Mouse (Mus musculus) ES-Bruce4 (cell line): Measurements from ENCODE around the gene Tnrc6c. TPM values are rescaled to one million over a fixed set of nuclear protein-coding genes. Genes with fewer than 3 reads are reported as not detected.

ENCODE experiments used
- H3K27ac ChIP-seq: 2 replicates; pipeline ENCODE4 v1.5.1; 2012; ENCODE audit warnings: low read length, inconsistent platforms; ENCODE audit not compliant: insufficient read depth
- H3K27me3 ChIP-seq: 2 replicates; pipeline ENCODE4 v1.6.1; 2012; ENCODE audit warnings: mild to moderate bottlenecking, low read length, inconsistent platforms; ENCODE audit not compliant: control insufficient read depth, poor library complexity, insufficient read depth, severe bottlenecking
- H3K36me3 ChIP-seq: 2 replicates; pipeline ENCODE4 v1.6.1; 2012; ENCODE audit warnings: inconsistent platforms, mild to moderate bottlenecking, low read length, moderate library complexity; ENCODE audit not compliant: control insufficient read depth, poor library complexity, insufficient read depth, severe bottlenecking
- H3K4me1 ChIP-seq: one replicate; pipeline ENCODE4 v1.8.1; 2011; ENCODE audit warnings: low read length; ENCODE audit not compliant: control insufficient read depth, insufficient read depth
- H3K4me3 ChIP-seq: 2 replicates; pipeline ENCODE4 v1.5.1; 2011; ENCODE audit warnings: low read depth, mild to moderate bottlenecking, low read length
- H3K9ac ChIP-seq: 2 replicates; pipeline ENCODE4 v1.6.1; 2012; ENCODE audit warnings: low read depth, mild to moderate bottlenecking, inconsistent platforms; ENCODE audit not compliant: poor library complexity, severe bottlenecking
- H3K9me3 ChIP-seq: replicated peaks from 2 replicates; pipeline ENCODE4 v1.6.1; 2012; ENCODE audit warnings: mild to moderate bottlenecking, low read length, inconsistent platforms; ENCODE audit not compliant: control insufficient read depth, poor library complexity, insufficient read depth, severe bottlenecking
- CTCF ChIP-seq: IDR thresholded peaks from one replicate; pipeline ENCODE4 v1.8.1; 2011; ENCODE audit warnings: low read depth, low read length
- EP300 ChIP-seq: IDR thresholded peaks from 2 replicates; pipeline ENCODE4 v1.6.1; 2011; ENCODE audit warnings: low read depth, low read length; ENCODE audit not compliant: insufficient read depth
- POLR2A ChIP-seq: IDR thresholded peaks from one replicate; pipeline ENCODE4 v1.8.1; 2011; ENCODE audit warnings: low read length; ENCODE audit not compliant: insufficient read depth
- polyA plus RNA-seq: library from polyadenylated mRNA; stranded (reverse); fragments of >200 nt; gene quantifications from 2 replicates; pipeline ENCODE4 v1.2.4, GENCODE M21; 2011; ENCODE audit warnings: low read depth; ENCODE audit not compliant: missing spikeins, insufficient read depth, insufficient read length

The Tnrc6c gene
- polyA plus RNA-seq, 1 experiment, result 28.6 TPM

DNA sequence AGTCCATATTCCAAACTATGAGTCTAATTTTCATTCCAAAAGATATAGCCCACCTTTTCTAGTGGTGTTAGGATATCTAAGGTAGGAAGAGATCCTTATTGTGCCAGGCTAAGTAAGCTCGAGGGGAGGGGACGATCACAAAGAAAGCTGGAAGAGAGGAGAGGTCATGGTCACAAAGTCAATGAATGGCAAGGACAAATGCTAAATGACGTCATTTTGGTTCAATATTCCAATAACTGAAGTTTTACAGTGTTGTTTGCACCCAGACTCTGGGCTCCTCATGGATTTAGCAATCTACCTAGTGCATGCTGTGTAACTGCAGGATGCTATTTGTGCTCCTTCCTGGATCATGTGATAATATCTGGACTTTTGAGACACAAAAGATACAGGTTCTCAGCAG is 1.2 kb upstream of the Tnrc6c start:
- Histone ChIP-seq H3K4me3 (no peak overlapping the region), H3K27me3 (no peaks in the 10 kb centered on the region), H3K36me3 (no peaks in the 10 kb centered on the region), H3K4me1 (no peaks in the 10 kb centered on the region), H3K9me3 (no peaks in the 10 kb centered on the region), H3K27ac (no peak overlapping the region), H3K9ac (no peak overlapping the region)
- TF ChIP-seq POLR2A, result no peak

DNA sequence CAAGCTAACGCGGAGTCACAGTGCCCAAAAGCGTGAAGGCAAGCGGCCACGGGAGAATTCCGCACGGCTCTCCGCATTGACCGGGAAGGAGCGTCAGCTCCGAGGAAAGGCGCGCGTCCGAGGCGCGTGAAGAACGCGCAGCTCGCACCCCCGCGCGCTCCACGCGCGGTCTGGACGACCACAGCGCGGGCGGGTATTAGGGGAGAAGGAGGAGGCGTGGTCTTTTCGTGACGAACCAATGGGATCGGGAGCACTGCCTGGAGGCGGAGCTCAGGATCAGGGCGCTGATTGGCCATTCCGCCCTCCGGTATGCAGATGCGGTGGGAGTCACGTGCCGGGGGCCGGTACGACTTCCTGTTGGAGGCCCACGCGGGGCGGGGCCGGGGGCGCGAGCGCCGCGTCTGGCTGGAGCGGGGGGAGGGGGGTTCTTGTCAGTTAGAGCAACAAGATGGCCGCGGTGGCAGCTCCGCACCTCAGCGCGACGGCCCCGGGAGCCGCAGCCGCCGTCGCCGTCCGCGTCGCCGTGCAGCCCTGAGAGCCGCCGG is 363 bp downstream of the Tnrc6c start:
- H3K4me1 ChIP-seq, result no peaks in the 10 kb centered on the region
- H3K9me3 ChIP-seq, result no peaks in the 10 kb centered on the region
- TF ChIP-seq POLR2A (peak; percentile 99), EP300 (peak; percentile 1; the same call in 1 of the 2 replicates), CTCF (no peak)
- peak overlapping the region; percentile 96 for H3K4me3 ChIP-seq
- H3K27me3 ChIP-seq, result no peaks in the 10 kb centered on the region
- H3K36me3 ChIP-seq, result no peaks in the 10 kb centered on the region
- peak overlapping the region; percentile 25; the same call in 1 of the 2 replicates for H3K27ac ChIP-seq
- H3K9ac ChIP-seq, result peak overlapping the region; percentile 96

GRCm38 (mm10) chr11:117654934-117655291 is 824 bp downstream of the Tnrc6c start:
- TF ChIP-seq EP300, result no peak
- no peak for TF ChIP-seq POLR2A
- TF ChIP-seq CTCF, result no peak
- no peaks in the 10 kb centered on the region for H3K27me3 ChIP-seq
- no peaks in the 10 kb centered on the region for H3K4me1 ChIP-seq

DNA sequence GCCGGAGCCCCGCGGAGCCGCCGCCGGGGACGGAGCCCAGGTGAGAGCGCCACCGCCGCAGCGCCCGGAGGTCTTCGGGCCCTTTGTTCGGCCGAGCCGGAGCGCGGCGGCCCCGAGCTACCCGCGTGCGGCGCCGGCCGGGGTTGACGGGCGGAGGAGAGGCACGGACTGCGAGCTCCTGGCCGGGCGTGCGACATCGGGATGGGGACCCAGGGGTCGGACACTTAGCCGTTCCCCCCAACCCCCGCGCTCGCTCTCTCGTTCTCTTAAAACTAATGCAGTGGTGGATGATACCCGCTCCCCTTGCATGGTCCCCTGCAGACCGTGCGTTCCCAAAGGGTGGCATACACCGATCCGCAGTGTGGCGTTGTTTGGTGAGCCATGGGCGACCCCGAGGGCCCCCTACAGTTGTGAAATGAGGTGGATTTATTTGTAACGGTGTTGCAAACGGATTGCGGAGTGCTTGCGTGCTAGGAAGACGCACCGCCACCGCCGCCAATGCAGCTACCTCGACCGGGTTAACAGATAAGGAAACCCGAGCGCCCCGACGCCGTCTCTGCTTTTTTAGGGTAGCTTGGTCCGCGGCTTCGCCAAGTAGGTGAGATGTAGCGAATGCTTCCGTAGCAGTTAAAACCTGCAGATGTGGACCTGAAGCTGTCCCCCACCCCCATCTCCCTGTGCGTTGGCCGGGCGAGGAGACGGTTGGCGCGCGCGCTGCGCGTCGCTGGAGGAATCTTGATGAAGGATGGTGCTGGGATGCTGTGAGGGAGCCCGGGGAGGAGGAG is 1.4 kb downstream of the Tnrc6c start:
- Histone ChIP-seq H3K27ac (0 out of 2 replicates have a peak overlapping the region, but pooled peaks have one; percentile 17), H3K9ac (peak overlapping the region; percentile 96), H3K27me3 (no peaks in the 10 kb centered on the region), H3K9me3 (no peaks in the 10 kb centered on the region), H3K4me3 (peak overlapping the region; percentile 96), H3K36me3 (no peaks in the 10 kb centered on the region), H3K4me1 (no peaks in the 10 kb centered on the region)
- no peak for TF ChIP-seq CTCF
- TF ChIP-seq EP300, result no peak
- no peak for TF ChIP-seq POLR2A

More at GRCm38 (mm10) chr11:117654934-117655291, 824 bp downstream of the Tnrc6c start:
- H3K4me3 ChIP-seq, result peak overlapping the region; percentile 96
- H3K9ac ChIP-seq, result peak overlapping the region; percentile 96
- H3K27ac ChIP-seq, result no peak overlapping the region
- no peaks in the 10 kb centered on the region for H3K9me3 ChIP-seq
- no peaks in the 10 kb centered on the region for H3K36me3 ChIP-seq

DNA sequence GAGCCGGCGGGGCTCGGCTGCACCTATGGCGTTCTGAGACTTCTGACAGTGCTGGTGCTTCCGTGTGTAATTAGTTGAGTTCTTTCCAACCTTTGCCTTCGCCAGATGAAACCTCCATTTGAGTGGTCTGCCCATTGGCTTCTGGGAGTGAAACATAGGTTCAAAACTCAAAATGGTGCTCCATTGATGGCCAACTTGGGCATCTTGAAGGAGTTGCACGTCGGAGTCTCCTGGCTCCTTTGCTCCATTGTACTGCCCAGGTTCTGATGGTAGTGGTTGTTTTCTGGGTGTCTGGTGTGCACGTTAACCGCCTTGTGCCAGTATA is 1.9 kb downstream of the Tnrc6c start:
- H3K9me3 ChIP-seq, result no peaks in the 10 kb centered on the region
- no peaks in the 10 kb centered on the region for H3K27me3 ChIP-seq
- H3K4me3 ChIP-seq, result peak overlapping the region; percentile 96
- TF ChIP-seq EP300 (no peak), POLR2A (no peak), CTCF (no peak)
- no peaks in the 10 kb centered on the region for H3K4me1 ChIP-seq
- no peaks in the 10 kb centered on the region for H3K36me3 ChIP-seq
- H3K9ac ChIP-seq, result peak overlapping the region; percentile 96
- no peak overlapping the region for H3K27ac ChIP-seq

- TF ChIP-seq POLR2A, result no peak
- no peak for TF ChIP-seq EP300
- no peak for TF ChIP-seq CTCF
- no peak overlapping the region for H3K4me3 ChIP-seq
- H3K36me3 ChIP-seq, result no peaks in the 10 kb centered on the region
- H3K4me1 ChIP-seq, result no peaks in the 10 kb centered on the region
- no peaks in the 10 kb centered on the region for H3K27me3 ChIP-seq
- no peak overlapping the region for H3K9ac ChIP-seq
- no peak overlapping the region for H3K27ac ChIP-seq
- H3K9me3 ChIP-seq, result no peaks in the 10 kb centered on the region
Measured at GRCm38 (mm10) chr11:117658974-117659373, 4.9 kb downstream of the Tnrc6c start.
